Mouse (Mus musculus): ENCODE results near the gene Maco1.
"Not testable (repeated sequence)": the region's sequence is repeated elsewhere in the genome, so short reads cannot be mapped to it uniquely, and the experiment has no call there.

Gene Maco1

DNA sequence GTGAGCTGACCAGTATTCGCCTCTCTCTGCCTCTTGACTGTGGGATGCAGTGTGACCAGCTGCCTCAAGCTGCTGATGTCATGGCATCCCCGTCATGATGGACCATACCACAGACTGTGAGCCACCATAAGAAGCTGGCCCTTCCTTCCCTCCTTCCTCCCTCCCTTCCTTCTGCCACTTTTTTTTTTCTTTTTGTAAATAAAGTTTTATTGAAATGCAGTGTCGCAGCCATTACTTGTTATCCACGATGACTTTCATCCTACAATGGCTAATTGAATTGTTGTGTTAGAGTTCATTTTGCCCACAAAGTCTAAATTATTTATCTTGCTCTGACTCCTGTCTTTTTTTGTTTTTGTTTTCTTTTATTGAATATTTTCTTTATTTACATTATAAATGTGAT lies 5.3 kb upstream of the Maco1 start:
- no peak for DNase-seq (ENCODE audit: low spot score)

DNA sequence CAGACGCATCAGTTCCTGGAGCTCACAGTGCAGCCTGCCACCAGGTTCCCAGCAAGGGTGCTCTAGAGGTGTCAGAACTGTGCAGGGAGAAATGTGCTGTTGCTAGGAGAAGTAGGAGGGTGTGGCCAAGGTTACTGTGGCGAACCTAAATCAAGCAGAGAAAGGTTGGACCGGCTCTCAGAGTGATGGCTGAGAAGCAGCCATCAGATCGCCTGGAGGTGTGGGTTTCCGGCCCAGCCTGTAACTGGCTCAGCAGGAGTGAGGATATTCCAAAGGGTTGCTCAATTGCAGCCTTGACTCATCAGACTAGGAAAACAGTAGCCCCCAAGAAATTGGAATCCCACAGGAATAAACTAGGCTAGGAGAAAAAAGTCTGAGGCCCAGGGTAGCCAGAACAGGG lies 3.4 kb upstream of the Maco1 start:
- no peak for DNase-seq (ENCODE audit: low spot score)

GRCm38 (mm10) chr4:134856056-134856455 lies 2.9 kb upstream of the Maco1 start:
- DNase-seq (ENCODE audit: low spot score), result no peak

- DNase-seq (ENCODE audit: low spot score), result no peak
These were observed 2.2 kb upstream of the Maco1 start for GRCm38 (mm10) chr4:134855371-134855770.

- DNase-seq (ENCODE audit: low spot score), result peak; percentile 92
These were observed 716 bp upstream of the Maco1 start for GRCm38 (mm10) chr4:134853637-134854485.

DNA sequence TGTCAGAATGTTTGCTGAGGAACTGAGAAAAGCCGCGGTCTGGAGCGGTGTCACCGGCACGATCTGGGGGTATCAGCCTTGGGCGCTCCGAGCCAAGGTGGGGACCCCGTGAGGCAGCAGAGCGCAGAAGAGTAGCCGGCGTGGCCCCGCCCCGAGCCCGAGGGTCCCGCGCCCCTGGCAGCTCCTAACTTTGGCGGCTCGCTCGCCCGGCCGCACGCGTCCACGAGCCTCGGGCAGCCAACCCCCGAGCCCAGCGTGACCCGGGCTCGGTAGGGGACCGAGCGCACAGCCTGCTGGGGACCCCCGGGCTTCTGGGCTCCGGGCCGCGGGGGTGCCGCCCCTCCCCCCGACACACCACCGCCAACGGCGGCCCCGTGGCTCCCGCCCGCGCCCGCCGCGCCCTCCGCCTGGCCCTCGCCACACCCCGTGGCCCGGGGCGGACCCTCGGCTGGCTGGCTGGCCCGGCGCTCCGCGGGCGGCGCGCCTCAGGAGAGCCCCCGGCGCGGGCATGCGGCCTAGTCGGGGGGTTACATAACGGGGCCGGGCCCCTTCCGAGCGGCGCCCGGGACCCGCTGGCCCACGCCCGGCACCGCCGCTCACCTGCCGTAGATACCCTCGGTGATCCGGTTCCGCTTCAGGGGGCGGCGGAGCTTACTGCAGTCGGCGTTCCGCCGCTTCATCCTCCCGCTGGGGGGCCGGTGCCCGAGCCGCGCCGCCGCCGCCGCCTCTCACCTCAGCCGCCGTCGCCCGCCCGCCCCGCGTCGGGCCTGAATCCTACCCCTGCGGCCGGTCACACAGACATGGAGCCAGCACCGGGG lies 498 bp downstream of the Maco1 start:
- peak; percentile 69 for DNase-seq (ENCODE audit: low spot score)

DNA sequence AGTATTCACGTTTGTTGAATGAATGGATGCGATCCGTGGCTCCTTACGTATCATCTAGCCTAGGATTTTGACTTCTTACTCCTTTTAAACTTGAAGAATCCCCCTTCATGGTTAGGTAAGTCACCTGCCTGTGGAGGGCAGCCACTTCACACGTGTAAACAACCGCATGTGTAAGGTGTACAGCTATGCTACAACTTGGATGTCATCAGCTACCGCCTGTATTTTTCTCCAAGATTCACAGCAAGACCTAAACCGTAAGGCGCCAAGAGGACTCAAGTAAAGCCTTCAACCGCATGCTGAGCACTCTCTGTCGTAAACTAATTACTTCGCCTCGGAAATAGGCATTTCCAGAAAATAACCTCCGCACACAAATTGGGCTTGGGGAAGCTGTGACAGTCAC lies 1.3 kb downstream of the Maco1 start:
- DNase-seq (ENCODE audit: low spot score), result no peak

GRCm38 (mm10) chr4:134851236-134851635 lies 1.9 kb downstream of the Maco1 start:
- no peak for DNase-seq (ENCODE audit: low spot score)

GRCm38 (mm10) chr4:134850551-134850950 lies 2.6 kb downstream of the Maco1 start:
- DNase-seq (ENCODE audit: low spot score), result no peak

- no peak for DNase-seq (ENCODE audit: low spot score)
These were observed 5.6 kb downstream of the Maco1 start for GRCm38 (mm10) chr4:134847587-134847986.

DNA sequence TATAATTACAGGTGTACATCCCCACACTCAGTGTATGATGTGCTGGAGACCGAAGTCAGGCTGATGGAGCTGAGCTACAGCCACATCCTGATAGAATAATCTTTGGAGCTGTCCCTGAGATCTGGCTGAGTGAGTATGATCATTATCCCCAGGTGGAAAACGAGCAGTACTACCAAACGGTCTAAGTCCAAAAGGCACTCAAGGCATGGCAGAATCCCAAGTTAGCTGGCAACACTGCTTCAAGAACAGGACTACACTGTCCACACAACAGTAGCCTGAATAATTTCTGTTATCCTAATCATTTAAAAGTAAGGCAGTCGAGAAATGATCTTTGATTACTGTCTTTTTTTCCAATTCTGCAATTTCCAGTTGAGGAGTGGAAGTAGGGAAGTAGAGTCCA lies 9.6 kb downstream of the Maco1 start:
- DNase-seq (ENCODE audit: low spot score), result no peak

DNA sequence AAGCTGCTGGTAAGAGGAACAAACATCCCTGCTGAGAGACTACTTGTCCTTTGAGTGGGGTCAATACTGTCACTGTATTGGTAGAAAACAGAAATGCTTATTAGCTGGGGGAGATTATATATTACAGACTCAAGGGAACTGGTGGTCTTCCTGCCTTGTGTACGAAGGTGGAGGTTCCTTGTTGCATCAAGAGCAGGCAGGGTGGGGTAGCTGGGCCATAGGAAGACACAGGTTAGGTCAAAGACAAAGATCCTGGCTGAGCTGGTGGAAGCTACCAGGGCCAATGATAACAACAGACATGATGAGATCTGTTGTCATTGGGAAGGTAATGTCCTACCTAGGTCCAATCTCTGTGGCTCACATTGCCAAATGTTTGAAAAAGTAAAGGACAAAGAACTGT lies 12.9 kb downstream of the Maco1 start:
- DNase-seq (ENCODE audit: low spot score), result no peak

DNA sequence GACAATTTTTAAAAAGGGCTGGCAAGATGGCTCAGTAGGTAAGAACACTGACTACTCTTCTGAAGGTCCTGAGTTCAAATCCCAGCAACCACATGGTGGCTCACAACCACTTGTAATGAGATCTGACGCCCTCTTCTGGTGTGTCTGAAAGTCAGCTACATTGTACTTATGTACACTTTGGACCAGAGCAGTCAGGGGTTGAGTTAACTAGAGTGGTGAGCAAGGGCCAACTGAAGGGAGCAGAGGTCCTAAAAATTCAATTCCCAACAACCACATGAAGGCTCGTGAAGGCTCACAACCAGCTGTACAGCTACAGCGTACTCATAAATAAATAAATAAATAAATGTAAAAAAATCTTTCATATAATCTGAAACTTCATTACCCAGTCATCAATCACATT lies 14.4 kb downstream of the Maco1 start:
- not testable (repeated sequence) for DNase-seq (ENCODE audit: low spot score)

- DNase-seq (ENCODE audit: low spot score), result no peak
These were observed 14.9 kb downstream of the Maco1 start for GRCm38 (mm10) chr4:134838221-134838620.

- no peak for DNase-seq (ENCODE audit: low spot score)
These were observed 17.7 kb downstream of the Maco1 start for GRCm38 (mm10) chr4:134835486-134835885.

GRCm38 (mm10) chr4:134831934-134832333 lies 21.2 kb downstream of the Maco1 start:
- DNase-seq (ENCODE audit: low spot score), result no peak

DNA sequence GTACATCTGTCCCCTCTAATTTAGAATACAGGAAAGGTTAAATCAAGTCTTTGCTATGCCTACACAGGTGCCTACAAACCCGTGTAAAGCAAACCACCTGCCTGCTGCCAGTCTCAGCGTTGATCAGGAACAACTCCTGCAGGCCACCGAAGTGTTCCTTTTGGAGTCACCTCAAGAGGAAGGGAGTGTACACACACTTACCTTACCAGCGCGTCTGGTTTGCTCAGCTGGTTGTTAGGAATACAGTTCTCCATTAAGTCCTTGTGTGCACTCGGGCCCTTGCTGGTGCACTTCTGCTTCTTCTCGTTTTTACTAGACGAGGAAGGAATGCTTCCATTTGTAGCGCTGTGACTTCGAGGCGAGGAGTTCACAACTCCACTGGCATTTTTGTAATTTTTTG lies 25.3 kb downstream of the Maco1 start:
- DNase-seq (ENCODE audit: low spot score), result no peak

DNA sequence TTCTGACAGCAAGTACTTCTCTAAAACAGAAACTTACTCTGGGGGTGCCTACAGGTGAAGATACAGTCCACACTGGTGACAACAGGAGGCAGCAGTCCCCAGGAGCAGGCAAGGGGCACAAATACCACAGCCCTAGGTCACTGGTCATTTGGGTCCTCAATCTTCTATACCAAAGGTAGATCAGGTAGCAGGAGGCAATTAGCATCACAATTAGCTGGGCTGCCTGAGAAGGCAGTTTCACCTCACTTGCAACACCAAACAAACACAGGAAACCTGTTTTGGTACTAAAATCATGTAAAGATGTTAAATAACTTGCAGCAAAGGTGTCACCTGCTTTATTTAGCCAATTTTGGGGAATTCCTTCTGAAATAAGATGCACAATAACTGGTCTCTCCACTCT lies 26.8 kb downstream of the Maco1 start:
- no peak for DNase-seq (ENCODE audit: low spot score)

GRCm38 (mm10) chr4:134825864-134826263 lies 27.3 kb downstream of the Maco1 start:
- DNase-seq (ENCODE audit: low spot score), result not testable (repeated sequence)

DNA sequence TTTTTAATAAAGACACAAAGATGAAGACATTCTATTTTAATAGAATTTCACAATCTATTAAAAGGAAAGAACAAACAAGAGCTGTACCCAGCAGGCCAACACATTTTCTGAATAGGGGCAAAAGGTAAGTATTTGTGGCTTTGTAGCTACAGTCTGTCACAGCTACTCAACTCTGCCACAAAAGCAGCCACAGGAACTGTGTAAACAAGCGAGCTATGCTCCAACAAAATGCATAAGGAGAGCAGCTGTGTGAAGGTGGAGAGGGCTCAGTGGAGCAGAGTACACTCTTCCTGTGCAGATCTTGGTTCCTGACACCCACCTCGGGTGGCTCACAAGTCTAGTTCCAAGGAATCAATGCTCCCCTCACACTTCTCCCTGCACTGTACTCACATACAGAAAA lies 29.6 kb downstream of the Maco1 start:
- no peak for DNase-seq (ENCODE audit: low spot score)

DNA sequence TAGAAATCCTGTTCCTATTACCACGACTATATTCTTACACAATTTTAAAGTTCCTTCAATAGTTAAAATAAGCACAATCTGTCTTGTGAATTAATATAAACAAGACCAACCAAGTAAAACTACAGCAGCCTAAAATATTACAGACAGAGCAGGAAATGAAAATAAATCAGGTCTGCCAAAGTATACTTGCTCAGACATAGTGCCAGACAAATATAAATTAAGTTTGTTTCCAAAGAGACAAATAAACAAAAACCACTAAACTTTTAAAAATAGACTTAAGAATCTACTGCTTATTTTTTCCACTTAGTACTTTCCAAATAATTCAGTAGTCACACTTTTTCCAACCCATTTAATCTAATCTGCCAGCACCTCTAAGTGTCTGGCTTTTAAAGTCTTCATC lies 32.1 kb downstream of the Maco1 start:
- DNase-seq (ENCODE audit: low spot score), result no peak

DNA sequence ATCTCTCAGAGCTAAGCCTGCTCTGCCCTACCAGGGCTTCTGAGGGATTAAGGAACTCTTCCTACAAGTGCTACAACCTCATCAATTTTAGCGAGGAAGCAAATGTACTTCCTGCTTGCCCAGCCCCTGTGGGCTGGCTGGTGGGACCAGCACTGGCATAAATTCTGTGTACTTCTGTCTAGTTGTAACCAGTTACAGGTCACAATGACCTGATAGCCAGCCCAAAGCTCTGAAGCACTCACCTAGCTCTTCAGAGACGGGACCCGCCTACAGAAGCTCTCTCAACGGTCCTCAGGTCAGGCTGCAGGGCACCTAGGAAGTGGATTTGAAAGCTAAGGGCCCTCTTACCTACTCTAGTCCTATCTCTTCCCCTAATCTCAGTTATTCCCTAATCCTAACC lies 35.4 kb downstream of the Maco1 start:
- no peak for DNase-seq (ENCODE audit: low spot score)

DNA sequence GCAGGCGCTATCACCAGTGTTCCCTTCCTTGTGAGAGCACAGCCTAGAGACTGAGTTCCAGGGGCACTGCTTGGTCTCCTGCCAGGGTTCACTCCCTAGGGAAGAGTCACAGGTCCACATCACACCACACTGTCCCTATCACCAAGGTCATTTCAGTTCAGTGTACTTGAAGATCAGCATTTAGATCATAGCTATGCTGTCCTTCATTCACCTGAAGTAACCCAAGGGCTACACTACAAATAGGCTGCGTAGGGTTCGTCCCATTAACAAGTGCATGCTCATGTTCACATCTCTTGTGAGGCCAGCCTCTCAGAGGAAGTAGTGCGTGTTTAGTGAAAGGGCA lies 38.9 kb downstream of the Maco1 start:
- DNase-seq (ENCODE audit: low spot score), result no peak

All from spleen, adult 12 weeks (tissue).